Mouse (Mus musculus) forebrain, embryonic 16.5 days (tissue): Measurements from ENCODE around the gene Lkaaear1. TPM values are rescaled to one million over a fixed set of nuclear protein-coding genes. Genes with fewer than 3 reads are reported as not detected.
A peak's percentile ranks its signal among the peaks of the same experiment; 100 is the strongest.

Experiments
- ATAC-seq: fragments of 200-750 bp; cut with Nextera tagmentation; 2 replicates; pipeline ENCODE4 v1.8.0; 2017; ENCODE audit warnings: mild to moderate bottlenecking, moderate library complexity
- H3K27ac ChIP-seq: fragments of 300-500 bp; sonication (generic); 2 replicates; pipeline ENCODE4 v1.5.1; 2014; ENCODE audit warnings: low read length, control low read depth
- H3K27me3 ChIP-seq: fragments of 300-500 bp; sonication (generic); replicated peaks from 2 replicates; pipeline ENCODE4 v1.6.1; 2014; ENCODE audit warnings: low read length; ENCODE audit not compliant: control insufficient read depth, insufficient read depth
- H3K36me3 ChIP-seq: fragments of 300-500 bp; sonication (generic); 2 replicates; pipeline ENCODE4 v1.6.1; 2014; ENCODE audit not compliant: control insufficient read depth, insufficient read depth
- H3K4me1 ChIP-seq: fragments of 300-500 bp; sonication (generic); replicated peaks from 2 replicates; pipeline ENCODE4 v1.6.1; 2014; ENCODE audit warnings: low read length; ENCODE audit not compliant: control insufficient read depth, insufficient read depth
- H3K4me2 ChIP-seq: fragments of 300-500 bp; sonication (generic); 2 replicates; pipeline ENCODE4 v1.6.1; 2014; ENCODE audit warnings: mild to moderate bottlenecking, low read length, control low read depth
- H3K4me3 ChIP-seq: fragments of 300-500 bp; sonication (generic); replicated peaks from 2 replicates; pipeline ENCODE4 v1.5.1; 2014; ENCODE audit warnings: mild to moderate bottlenecking, low read length, control low read depth
- H3K9ac ChIP-seq: fragments of 300-500 bp; sonication (generic); replicated peaks from 2 replicates; pipeline ENCODE4 v1.6.1; 2014; ENCODE audit warnings: low read depth, low read length, control low read depth
- H3K9me3 ChIP-seq: fragments of 300-500 bp; sonication (generic); 2 replicates; pipeline ENCODE4 v1.6.1; 2016; ENCODE audit warnings: low read length; ENCODE audit not compliant: control insufficient read depth
- WGBS: fragments of 180-500 bp; shearing (Covaris S2); extraction: QIAGEN DNeasy Blood & Tissue Kit; methylation state at CpG from one replicate; pipeline ENCODE4 v1.1.7; 2014; 5-methylcytosine and 5-hydroxymethylcytosine counted together
- polyA plus RNA-seq: library from polyadenylated mRNA; unstranded; fragments of >200 nt; fragmentation: Nextera tagmentation; extraction: Ambion mirVana; gene quantifications from 2 replicates; pipeline ENCODE4 v1.2.1, GENCODE M21; 2015

Lkaaear1 gene
- not detected in 2 replicates for polyA plus RNA-seq

DNA sequence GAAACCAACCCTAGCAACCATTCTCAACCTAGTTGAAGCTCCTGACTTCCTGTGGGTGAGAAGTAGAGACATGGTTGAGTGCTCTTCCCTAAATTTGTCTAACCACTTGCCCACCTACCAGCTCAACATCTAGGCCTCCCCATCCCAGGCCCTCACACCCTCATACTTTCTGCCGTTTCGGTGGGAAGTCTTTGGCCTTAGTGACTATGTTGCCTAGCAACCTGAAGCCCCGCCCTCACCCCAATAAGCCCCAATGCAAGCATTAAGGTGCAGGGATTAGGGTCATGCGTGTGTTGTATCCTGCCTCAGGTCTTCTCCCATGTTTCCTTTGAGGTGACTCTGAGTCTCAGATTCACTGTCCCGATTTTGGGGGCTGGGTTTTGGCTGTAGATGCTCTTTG, at the start of gene Lkaaear1:
Gene Lkaaear1 (minus strand): TSS at position 202 of the 400 bp plus-strand sequence.
- no peak within 1 kb of the TSS for H3K9ac ChIP-seq
- 47% methylated on average over 5 of the region's 5 CpGs for WGBS
- no peaks in the 10 kb centered on the region for H3K36me3 ChIP-seq
- no peak within 1 kb of the TSS for H3K4me2 ChIP-seq
- H3K27ac ChIP-seq, result no peak within 1 kb of the TSS
- H3K9me3 ChIP-seq, result no peaks in the 10 kb centered on the region
- no peak within 1 kb of the TSS for H3K4me3 ChIP-seq
- peaks cover 5% of the 10 kb centered on the region; the same call in 1 of the 2 replicates for H3K4me1 ChIP-seq
- no peak for ATAC-seq
- H3K27me3 ChIP-seq, result no peaks in the 10 kb centered on the region

DNA sequence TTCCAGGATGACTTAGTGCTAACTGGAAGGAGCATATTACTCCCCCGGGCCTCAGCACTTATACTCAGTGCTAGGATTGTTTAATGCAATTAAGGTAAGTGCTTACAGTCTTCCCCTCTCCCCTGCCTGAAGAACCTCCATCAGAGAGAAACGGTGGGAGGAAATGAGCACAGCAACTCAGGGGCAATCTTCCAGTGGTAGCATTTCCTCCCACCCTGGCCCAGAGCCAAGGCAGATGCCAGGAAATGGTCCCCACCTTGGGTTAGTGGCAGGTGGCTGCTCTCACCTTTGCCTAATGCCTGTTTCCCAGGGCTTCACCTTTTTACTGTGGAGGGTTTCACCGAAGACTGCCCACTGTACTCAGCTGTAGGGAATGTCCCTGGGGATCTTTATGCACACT, 31.8 kb upstream of the Lkaaear1 start:
- 72% methylated on average over 3 of the region's 3 CpGs for WGBS
- H3K4me2 ChIP-seq, result no peak overlapping the region

DNA sequence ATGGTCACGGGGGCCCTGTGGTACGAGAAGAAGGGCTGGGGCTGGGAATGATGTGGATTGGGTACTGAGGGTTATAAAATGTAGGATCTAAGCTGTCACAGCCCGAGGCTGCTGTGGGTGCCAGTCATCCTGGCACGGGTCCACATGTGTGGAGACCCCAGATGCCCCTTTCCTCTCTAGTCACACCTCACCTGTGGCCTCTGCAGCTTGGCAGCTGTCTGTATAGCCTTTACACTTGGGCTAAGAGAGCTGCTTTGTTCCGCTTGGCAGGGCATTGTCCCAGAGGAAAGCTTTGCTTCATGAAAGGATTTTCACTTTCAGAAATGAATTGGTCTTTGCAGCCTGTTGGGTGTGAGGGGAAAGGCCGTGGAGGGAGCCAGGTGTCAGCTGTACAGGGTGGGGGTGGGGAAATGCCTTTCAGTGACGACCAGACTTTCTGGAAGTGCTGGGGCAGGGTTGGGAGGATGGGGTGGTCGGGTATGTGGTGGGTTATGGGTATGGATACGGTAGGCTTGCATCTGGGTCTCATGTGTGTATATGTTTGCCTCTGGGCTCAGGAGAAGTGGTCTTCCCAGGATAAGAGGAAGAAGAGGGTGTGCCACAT, 29.5 kb upstream of the Lkaaear1 start:
- WGBS, result 28% methylated on average over 9 of the region's 9 CpGs
- Histone ChIP-seq H3K9ac (0 out of 2 replicates have a peak overlapping the region, but pooled peaks have one; percentile 14), H3K9me3 (no peaks in the 10 kb centered on the region), H3K4me1 (peaks cover 8% of the 10 kb centered on the region), H3K4me3 (no peak overlapping the region), H3K27ac (no peak overlapping the region), H3K36me3 (no peaks in the 10 kb centered on the region), H3K4me2 (no peak overlapping the region), H3K27me3 (no peaks in the 10 kb centered on the region)
- peak; percentile 33 for ATAC-seq

More for the DNA sequence above, 31.8 kb upstream of the Lkaaear1 start:
- Histone ChIP-seq H3K27me3 (no peaks in the 10 kb centered on the region), H3K9ac (no peak overlapping the region), H3K4me3 (no peak overlapping the region), H3K27ac (no peak overlapping the region), H3K9me3 (no peaks in the 10 kb centered on the region), H3K36me3 (no peaks in the 10 kb centered on the region), H3K4me1 (peaks cover 8% of the 10 kb centered on the region)
- no peak for ATAC-seq

DNA sequence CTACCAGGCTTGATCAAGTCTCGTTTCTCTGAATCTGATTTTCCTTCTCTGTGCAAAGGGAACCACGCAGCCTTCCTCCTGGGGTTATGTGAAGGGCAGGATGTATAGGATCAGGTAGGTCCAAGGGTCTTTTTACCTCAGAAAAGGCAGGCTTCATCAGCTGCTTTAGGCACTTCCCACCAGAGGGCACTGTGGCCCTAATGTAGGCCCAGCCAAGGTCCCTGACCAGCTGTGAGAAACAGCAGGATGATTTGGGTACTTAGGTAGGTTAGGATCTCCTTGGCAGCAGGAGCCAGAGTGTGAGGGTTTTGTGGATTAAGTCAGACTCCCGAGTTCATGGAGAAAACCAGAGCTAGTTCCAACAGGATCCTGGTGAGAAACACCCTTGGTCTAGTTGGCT, 24.0 kb upstream of the Lkaaear1 start:
- no peaks in the 10 kb centered on the region for H3K9me3 ChIP-seq
- no peak; the same call in 1 of the 2 replicates for ATAC-seq
- no peak overlapping the region for H3K4me2 ChIP-seq
- 0 out of 2 replicates have a peak, but pooled peaks cover 2% of the 10 kb centered on the region for H3K4me1 ChIP-seq
- 11% methylated on average over 3 of the region's 3 CpGs for WGBS
- no peak overlapping the region for H3K4me3 ChIP-seq
- no peak overlapping the region for H3K9ac ChIP-seq
- H3K27me3 ChIP-seq, result no peaks in the 10 kb centered on the region
- H3K36me3 ChIP-seq, result peaks cover 12% of the 10 kb centered on the region
- H3K27ac ChIP-seq, result no peak overlapping the region

DNA sequence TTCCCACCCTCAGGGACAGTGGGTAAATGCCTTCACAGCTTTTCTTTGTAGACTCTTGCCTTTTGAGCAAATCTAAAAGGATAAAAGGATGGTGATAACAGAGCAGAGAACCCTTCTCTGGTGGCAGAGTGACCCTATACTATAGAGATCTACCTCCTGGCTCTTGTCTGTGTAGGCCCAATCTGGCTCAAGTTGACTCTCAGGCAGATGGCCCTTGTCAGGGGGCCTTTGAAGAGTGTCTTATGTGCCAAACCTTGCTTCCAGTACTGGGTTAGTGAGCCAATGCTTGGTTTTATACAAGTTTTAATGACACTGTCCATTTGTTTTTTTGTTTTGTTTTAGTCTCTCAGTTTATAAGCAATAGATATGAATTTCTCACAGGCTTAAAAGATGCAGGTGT, 23.0 kb upstream of the Lkaaear1 start:
- peaks cover 11% of the 10 kb centered on the region for H3K4me1 ChIP-seq

DNA sequence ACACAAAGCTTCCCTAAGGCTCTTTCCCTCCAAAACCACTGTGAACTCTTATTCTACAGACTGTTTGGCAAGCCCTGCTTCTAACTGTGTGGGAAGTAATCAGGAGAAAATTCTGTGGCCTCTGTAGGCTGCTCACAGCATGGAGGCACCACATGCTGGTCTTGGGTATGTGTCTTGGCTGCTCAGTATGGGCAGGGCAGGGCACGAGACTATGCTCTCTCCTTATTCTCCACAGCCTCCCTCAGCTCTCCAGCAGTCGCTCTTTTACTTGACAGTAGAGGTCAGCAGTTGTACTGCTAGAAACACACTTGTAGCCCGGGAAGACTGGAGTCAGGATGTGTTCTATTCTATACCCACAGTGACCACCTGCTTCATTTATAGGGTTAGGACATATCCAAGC, 21.8 kb upstream of the Lkaaear1 start:
- ATAC-seq, result no peak
- H3K9ac ChIP-seq, result no peak overlapping the region
- 32% methylated on average over 3 of the region's 3 CpGs for WGBS
- no peaks in the 10 kb centered on the region for H3K27me3 ChIP-seq
- H3K4me1 ChIP-seq, result peaks cover 21% of the 10 kb centered on the region
- H3K36me3 ChIP-seq, result peaks cover 12% of the 10 kb centered on the region
- no peak overlapping the region for H3K4me3 ChIP-seq
- H3K9me3 ChIP-seq, result no peaks in the 10 kb centered on the region
- H3K27ac ChIP-seq, result no peak overlapping the region
- H3K4me2 ChIP-seq, result no peak overlapping the region

More for the DNA sequence above, 23.0 kb upstream of the Lkaaear1 start:
- H3K36me3 ChIP-seq, result peaks cover 12% of the 10 kb centered on the region
- no peaks in the 10 kb centered on the region for H3K27me3 ChIP-seq
- H3K9me3 ChIP-seq, result no peaks in the 10 kb centered on the region
- H3K4me2 ChIP-seq, result no peak overlapping the region
- no peak for ATAC-seq
- H3K27ac ChIP-seq, result no peak overlapping the region
- no peak overlapping the region for H3K4me3 ChIP-seq
- H3K9ac ChIP-seq, result no peak overlapping the region

DNA sequence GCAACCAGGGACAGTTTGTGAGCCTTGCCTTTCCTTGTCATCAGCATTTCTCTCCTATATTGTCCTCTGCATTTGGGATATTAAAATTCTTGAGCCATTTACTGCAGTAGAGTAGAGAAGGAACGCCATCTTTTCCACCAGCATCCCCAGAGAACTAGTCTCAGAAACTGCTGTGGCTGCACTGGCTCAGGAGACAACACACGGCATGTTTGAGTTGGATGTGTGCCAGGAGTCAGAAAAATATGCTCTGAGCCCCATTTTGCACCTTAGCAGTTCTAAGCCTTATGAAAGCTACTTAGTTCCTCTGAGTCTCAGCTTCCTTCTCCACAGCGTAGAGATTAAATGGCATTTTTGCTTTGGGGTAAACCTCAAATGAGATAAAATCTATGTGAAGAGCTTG, 18.7 kb upstream of the Lkaaear1 start:
- Histone ChIP-seq H3K9ac (no peak overlapping the region), H3K4me1 (peaks cover 33% of the 10 kb centered on the region)

DNA sequence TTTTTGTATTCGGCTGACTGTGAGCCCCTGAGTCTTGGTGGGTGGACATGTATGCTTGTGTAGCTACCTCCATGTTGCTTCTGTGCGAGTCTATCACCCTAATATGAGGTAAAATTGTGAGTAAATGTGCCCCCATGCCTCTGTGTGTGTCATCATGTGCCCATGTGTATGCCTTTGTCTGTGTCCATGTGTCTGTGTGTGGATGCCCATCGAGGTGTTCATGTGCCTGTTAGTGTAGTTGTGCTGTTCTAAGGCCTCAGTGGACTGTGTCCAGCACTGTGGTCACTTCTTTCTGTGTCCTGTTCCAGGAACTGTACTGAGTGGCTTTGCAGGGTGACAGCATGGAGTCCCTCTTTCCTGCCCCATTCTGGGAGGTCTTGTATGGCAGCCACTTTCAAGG, 17.1 kb upstream of the Lkaaear1 start:
- no peaks in the 10 kb centered on the region for H3K27me3 ChIP-seq
- H3K9me3 ChIP-seq, result no peaks in the 10 kb centered on the region
- peaks cover 12% of the 10 kb centered on the region for H3K36me3 ChIP-seq
- peak overlapping the region; percentile 54 for H3K27ac ChIP-seq
- peak overlapping the region; percentile 49 for H3K4me3 ChIP-seq
- peaks cover 33% of the 10 kb centered on the region for H3K4me1 ChIP-seq
- H3K4me2 ChIP-seq, result peak overlapping the region; percentile 62
- 50% methylated on average over 3 of the region's 3 CpGs for WGBS
- peak; percentile 21; the same call in 1 of the 2 replicates for ATAC-seq
- peak overlapping the region; percentile 62 for H3K9ac ChIP-seq

More for the DNA sequence above, 18.7 kb upstream of the Lkaaear1 start:
- Histone ChIP-seq H3K9me3 (no peaks in the 10 kb centered on the region), H3K27ac (no peak overlapping the region), H3K36me3 (peaks cover 12% of the 10 kb centered on the region), H3K4me2 (peak overlapping the region; percentile 62), H3K27me3 (no peaks in the 10 kb centered on the region), H3K4me3 (no peak overlapping the region)
- 56% methylated on average over 3 of the region's 3 CpGs for WGBS
- no peak for ATAC-seq

DNA sequence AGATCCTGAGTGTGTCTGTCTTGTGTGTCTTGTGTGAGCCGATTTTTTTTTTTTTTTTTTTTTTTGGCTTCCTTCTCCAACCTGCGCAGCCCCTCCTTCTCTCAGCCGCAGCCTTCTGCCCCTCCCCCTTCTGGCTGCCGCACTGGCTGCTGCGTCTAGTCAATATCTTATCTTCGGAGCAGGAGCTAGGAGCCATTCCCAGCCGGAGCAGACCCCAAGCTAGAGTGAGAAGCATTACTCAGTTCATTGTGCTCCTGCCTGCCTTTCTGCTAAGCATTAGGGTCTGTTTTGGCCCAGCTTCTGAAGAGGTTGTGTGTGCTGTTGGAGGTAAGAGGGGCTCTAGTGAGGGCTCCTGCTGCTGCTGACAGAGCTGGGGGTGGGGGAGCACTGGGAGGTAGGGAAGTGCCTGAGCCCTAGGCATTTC, 16.7 kb upstream of the Lkaaear1 start, which contains the start of gene Oprl1:
Gene Oprl1 (plus strand): TSS at position 114 of the 424 bp plus-strand sequence.
- Histone ChIP-seq H3K9me3 (no peaks in the 10 kb centered on the region), H3K4me2 (peak within 1 kb of the TSS; percentile 62), H3K9ac (peak within 1 kb of the TSS; percentile 62), H3K4me3 (peak within 1 kb of the TSS; percentile 49), H3K27ac (peak within 1 kb of the TSS; percentile 54), H3K27me3 (no peaks in the 10 kb centered on the region), H3K4me1 (peaks cover 33% of the 10 kb centered on the region), H3K36me3 (peaks cover 12% of the 10 kb centered on the region)
- WGBS, result 0% methylated on average over 7 of the region's 7 CpGs
- peak; percentile 68 for ATAC-seq
